Mouse (Mus musculus): ENCODE measurements at regions not wholly inside any gene's neighbourhood (a gene's known extent, or its start where the extent isn't known, plus 50 kb on each side); places are given as distances from the start of the nearest gene placed in this dataset.

DNA sequence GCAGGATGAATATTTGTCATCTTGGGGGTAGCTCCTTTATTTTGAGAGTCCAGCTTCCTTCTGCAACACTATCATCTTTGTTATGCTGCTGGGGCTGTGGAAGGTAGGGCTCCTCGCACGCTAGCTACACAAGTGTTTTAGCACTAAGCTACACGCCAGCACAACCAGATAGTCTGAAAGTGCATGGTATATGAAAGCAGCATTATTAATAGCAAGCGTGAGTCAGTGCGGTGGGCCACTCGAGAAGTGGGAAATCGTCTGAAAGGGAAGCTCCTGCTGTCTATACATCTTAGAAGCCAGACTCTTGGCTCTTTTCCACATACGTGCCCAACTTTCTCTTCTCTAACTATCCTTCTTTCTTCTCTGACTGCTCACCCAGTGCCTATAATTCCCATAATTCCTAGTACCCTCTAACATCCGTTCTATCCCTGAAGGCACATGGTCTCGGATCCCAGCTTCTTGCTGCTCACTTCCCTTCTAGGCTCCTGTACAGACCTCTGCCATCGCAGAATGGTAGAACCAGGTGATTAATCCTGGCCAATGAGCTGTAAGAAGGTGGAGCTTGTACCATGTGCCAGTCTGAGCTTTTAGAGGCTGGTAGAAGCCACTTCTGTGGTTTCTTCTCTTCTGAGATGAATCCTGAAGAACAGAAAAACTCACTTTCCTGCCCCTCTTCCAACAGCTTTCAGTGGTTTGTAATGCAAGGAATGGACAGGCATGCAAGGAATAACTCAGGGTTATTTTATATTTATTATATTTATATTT lies 55.5 kb downstream of the E030025P04Rik start:
- DNase-seq, result no peak

DNA sequence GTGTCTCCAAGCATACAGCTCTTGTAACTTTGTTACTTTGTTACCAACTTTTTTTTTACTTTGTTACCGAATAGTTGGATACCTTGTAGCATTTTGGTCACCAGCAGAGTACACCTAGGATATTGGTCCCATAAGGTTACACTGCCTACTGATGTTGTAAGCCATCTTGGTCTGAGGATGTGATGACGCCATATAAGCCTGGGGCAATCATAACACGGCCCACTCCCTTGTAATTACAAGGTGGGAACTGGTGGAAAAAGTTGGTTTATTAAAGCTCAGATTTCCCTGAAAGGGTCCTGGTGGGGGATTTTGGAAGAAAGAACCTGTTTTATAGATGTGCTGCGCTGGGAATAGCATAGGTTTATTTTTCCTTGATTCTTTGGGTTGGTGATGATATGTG lies 62.2 kb downstream of the E030025P04Rik start:
- DNase-seq, result no peak

DNA sequence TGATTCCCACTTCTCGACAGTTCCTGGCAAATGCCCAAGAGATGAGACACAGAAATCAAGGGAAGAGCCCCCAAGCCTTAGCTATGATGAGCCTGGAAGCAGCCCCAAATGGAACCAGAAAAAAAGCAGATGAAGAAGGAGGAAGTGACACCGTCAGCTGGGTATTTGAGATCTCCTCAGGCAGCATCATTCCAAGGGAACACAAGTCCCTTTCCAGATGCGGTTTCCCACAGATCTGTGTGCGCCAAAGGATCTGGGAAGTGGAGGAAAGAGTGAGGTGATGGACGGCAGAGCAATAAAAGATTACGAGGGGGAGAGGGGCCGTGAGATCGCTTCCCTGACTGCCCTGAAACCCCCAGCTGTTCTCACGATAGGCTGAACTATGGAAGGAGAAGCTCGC lies 62.7 kb downstream of the E030025P04Rik start:
- no peak for DNase-seq

DNA sequence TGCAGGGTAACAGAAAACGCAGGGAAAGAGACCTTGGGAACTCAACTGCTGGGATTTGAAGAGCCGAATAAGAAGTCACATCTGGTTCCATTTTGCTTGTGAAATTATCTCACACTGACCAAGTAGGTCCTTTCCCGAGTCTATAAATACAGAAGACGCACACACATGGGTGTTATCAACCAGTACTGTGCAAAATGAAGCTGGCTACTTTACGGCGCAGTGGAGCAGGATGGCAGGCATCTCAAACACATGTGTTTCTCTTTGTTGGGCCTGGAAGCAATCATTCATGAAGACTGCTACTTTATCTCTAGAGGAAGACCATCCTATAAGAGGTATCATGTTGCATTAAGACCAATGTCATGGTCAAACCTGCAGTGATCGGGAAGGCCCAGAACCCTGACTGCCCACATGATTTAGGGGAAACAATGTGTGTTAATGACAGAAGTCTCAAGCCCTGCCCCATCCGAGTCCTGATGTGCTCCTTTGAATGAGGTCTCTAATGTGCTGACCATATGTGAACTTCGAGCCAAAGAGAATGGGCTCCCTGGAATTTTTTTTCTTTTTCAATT lies 63.2 kb downstream of the E030025P04Rik start:
- no peak for DNase-seq

DNA sequence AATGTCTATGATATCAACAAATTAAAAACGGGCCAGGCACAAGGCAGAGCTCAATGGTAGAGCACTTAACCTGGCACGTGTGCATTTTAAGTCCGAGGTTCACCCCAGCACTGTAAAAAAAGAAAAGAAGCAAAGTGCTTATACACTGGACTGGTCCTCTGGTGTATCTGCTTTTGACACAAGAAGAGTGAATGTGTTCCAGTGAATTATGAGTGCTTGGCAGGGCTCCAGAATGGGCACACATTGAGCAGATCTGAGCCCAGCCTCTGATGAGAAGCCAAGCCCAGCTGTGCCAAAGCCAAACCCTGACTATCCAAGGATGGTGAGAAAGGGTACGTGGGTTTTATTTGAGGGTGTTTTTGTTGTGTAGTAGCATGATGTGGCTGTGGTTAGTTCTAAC lies 64.7 kb downstream of the E030025P04Rik start:
- peak; percentile 54 for DNase-seq

DNA sequence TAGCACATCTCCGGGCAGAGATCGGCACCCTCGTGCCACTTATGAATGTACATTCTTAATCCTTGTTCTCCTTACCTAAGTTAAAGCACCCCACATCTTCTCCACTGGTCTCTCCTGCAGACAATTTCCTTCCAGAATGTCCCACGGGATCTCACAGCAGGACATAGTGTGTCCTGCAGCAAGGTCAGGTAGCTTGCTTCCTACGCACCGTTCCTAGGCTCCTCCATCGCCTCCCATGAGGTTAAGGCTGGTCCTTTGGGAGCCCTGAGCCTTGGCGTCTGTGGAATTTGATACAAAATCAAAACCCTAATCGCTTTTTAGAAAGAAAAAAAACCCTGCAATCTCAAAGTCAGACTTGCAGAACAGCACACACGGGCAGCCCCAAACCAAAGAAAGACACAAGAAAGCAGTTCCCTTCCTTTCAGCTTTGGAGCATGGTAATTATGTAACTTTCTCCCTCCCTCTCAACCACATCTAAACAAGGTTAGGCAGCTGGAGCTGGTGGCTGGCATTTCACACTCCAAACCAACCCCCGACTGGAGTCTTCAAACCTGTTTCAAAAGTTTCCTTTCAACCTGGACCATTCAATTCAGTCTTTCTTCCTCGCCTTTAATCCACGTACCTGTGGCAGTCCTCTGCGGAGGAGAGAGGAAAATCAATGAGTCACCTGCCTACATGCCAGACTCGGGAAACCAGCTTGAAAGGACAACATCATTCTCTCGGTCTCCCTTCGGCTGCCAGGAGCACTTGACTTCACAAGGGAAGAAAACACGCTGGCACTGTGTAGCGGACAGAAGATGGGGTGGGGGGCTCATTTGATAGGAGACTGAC lies 67.4 kb downstream of the E030025P04Rik start:
- no peak for DNase-seq

DNA sequence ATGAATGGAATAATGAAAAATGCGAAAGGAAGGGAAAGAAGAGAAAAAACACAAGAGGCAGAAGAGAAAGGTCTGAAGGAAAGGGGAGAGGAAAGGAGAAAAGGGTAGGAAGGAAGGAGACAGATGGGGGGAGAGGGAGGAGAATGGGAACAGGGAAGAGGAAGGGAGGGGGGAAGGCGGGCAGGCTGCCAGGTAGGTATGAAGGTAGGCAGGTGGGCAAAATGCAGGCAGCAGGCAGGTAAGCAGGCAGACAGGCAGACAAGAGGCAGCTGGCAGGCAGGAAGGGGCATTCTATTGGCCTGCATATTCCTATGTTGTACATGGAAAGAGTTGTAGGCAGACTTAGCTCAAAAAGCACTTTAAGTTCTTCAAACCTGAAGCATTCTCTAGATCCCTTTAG lies 72.8 kb downstream of the E030025P04Rik start:
- no peak for DNase-seq

DNA sequence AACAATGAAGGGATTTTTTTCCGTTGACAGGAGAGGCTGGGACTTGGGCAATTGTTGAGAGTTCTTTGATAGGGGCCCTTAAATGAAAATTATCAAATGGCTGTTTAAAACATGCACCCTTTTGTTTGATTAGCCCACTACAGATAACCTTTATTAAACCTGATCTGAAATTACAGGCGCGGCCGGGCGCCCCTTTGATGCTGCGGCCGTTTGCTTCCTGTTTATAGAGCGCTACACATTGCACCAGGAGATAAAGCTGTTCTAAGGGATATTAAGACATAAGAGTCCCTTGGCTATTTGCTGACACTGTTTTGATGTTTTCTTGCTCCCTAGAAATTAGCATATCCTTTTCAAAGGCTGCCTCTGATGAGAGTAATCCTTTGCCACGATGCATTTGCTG lies 73.8 kb downstream of the E030025P04Rik start:
- DNase-seq, result no peak

DNA sequence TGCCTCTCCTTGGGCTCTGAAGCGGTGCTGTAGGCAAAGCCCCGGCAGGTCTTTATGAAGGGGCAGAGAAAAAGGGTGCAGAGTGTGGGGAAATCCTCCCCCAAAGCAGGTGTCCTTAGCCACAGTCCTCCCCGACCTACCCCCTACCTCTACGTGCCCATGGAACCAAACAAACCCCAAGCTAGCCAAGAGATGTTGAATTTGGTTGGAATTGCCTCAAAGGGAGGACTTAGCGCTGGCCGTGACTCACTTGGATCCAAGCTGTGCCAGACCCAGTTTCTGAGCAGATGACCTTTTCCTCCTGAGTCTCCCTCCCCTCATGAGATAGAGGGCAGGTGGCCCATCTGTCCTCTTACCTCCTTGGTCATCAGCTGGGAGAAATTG lies 74.9 kb downstream of the E030025P04Rik start:
- peak; percentile 64 for DNase-seq

DNA sequence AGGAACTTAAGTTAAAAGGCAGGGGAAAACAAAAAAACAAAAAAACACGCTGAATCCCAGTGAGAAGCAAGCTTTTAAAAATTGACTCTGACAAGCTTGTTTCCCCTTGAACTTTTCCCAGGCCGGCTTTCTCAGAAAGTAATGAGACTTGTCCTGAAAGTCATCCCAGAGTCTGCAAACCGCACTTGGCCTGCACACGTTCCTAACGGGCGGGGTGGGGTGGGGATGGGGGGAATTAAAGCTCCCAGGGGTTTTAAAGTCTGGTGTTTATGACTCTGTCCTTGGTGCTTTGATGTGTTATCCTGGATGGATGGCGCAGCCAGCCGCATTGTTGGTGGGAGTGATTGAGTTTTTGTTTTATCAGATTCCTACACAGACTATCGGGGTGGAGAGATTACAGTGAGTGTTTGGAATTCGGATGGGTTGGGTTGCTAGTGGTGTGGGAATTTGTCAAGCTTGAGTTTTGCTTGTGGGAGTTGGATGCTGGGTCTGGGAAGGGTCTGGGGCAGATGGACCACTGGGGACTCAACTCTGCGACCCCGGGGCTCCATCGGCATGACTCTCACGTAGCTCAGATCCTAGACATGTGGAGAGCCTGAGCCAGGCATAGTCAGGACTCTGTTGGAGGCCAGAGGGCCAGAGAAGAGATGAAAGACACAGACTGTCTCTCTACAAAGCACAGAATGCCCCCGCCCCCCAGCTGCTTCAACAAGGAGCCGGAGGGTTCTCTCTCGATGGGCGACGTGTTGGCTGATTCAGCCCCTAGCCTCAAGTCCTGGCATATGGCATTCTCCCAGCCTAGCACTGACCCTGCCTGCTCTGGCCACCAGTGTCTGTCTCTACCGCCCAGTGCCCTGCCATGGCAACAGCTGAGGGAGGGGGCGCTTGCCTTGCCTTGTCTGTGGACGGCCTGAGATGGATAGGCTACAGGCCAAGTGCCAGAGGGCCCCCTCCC lies 75.5 kb downstream of the E030025P04Rik start:
- peak; percentile 35 for DNase-seq

DNA sequence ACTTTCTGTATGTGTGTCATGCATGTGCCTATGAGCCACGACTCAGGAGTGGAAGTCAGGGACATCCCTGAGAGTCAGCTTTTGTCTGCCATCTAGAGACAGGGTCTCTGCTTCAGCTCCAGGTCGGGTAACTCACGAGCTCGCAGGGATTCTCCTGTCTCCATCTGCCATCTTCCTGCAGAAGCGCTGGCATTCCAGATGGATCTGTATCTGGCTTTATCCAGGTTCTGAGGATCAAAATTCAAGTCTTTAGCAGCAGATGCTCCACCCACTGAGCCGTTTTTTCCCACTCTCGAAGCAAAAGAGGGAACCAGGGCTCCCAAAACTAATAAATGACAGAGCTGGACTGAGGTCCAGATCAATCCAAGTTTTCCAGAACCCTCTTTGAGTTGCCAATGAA lies 76.4 kb downstream of the E030025P04Rik start:
- DNase-seq, result no peak

DNA sequence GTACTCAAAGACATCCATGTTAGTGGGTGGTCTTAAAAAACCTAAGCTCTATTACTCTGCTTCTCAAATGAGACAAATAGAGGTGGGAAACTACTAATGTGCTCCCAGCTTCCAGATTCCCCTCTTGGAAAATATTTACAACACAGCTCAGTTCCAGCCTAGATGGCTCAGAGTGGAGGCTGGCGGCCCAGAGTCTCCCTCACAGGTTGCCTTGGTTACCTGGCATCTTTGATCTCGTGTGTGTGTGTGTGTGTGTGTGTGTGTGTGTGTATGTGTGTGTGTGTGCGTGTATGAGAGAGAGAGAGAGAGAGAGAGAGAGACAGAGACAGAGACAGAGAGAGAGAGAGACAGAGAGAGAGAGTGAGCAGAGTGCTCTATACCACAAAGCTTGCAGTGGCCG lies 82.2 kb downstream of the E030025P04Rik start:
- no peak for DNase-seq

DNA sequence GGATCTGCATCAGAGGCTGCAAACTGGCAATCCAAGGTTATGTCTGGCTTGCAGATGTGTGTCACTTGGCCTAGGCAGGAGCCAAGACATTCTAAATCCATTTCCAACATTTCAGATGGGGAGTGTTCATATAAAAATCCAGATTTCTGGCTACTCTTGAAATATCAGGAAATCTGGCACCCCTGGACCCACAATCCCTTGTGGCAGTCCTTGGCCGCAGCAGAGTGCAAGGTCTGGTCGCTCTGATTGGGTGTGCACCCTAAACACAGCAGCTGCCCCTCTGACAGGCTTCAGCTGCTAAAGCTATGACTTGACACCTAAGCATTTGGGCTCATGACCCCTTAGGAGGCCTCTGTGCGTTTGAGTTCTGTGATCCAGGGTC lies 83.7 kb downstream of the E030025P04Rik start:
- DNase-seq, result no peak

DNA sequence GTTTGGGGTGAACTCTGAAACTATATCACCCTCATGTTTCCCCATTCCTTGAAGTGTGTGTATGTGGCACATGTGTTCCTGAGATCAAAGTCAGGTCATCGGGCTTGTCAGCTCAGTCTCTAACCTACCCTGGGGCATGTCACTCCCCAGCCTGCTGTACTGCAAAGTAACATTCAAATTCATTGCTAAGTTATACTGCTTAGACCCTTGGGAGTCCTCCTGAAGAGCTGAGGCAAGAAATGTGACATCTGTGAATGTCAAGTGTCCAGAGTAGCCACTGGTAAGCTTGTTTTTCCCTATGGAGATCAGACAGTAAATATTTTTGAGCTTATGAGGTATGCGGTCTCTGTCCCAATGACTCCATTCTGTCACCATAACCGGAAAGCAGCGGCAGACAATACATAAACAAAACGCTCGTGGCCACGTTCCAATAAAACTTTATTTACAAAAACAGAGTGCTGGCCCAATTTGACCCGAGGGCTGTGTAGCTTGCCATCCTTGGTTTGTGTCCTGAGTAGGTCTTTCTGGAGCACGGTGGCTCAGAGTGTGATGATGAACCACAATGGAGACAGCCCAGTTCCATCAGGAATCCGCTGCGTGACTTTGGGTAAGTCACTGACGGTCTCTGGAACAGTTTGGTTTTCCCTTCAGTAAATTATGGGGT lies 84.2 kb downstream of the E030025P04Rik start:
- no peak for DNase-seq

DNA sequence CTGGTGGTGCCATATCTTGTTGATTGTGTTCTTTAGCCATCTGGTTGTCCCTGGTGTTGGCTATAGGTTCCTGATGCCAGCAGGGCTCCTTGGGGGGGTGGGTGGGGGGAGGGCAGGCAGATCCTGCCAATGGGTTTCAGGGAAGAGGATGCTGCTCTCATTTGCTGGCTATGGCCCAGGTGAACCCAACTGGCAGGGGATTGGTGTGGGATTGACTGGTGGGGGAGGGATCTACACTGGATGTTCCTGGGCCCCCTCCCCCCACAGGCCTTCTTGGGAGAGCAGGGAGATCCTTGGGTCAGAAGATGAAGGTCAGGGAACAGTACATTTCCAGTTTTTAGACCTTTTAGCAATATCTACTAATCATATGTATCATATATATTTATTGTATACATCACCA lies 86.1 kb downstream of the E030025P04Rik start:
- no peak for DNase-seq

DNA sequence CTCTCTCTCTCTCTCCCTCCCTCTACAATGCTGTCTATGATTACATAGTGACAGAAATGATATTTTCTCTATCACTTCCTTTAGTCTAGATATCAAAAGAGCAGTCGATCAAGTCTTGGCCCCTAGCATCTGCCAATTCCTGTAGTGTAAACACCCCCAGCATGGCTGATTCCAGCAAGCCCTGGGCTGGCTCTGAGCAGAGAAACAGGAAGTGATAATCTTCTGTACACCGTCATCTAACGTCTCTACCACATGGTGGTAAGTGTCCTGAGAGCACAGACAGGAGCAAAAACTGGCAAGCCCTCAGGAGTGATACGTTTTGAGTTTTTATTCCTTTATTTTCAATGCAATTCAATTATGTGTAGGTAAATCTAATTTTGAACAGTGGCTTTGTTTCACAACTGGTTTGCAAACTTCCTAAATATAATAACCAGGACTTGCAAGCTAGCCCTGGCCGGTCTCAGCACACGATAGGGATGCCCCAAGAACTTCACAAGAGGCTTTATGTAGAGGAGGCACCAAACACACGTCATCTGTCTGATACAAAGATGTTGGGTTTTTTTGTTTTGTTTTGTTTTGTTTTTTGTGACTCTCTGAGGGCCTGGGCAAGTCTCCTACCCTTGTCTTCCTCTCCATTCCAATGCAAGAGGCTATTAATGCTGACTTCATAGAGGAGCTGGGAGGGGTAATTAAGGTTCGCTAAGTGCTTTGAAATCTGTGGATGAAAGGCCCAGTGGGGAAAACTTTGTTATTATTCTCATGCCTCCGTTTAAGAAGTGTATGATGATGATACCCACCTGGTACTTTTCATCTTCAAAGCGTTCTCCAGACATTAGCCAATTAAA lies 95.7 kb downstream of the E030025P04Rik start:
- DNase-seq, result no peak

DNA sequence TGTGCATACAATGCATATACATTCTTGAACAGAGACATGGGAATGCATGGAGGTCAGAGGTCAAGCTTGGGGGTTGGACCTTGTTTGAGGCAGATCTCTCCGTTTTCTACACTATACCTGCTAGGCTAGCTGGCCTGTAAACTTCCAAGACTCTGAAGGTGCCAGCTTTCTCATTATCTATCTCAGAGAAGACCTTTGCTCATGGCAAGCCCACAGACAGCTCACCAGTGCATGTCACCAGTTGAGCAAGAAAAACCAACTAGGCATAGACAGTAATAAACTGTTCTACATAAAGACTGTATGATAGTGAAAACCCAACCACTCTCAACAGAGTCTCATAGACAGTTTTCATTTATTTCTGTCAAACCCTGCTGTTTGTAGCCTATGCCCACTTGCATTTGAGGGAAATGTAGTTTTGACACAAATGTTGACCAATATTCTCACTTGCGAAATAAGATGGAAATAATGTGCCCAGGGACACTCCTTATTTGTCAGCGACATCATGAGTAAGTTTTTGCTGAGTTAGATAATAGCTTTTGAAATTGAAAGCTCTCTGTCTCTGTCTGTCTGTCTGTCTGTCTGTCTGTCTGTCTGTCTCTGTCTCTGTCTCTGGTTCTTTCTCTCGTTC lies 96.6 kb downstream of the E030025P04Rik start:
- no peak for DNase-seq

DNA sequence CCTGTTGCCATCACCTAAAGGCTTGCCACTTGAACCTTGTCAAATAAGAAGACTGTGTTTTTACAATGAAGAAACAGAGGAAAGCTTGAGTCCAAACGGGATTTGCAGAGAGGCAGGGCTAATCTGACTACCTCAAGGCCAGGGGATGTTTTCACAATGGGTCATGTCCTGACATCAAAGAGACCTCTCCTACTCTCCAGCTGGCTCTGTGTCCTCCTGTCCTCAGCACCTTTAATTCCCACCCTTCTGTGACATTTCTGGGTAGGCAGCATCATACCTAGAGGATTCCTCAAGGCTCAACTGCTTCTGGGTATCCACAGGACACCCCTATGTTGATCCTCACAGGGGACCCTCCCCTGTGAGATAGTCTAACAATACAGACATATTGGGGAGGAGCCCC lies 97.7 kb downstream of the E030025P04Rik start:
- no peak for DNase-seq

DNA sequence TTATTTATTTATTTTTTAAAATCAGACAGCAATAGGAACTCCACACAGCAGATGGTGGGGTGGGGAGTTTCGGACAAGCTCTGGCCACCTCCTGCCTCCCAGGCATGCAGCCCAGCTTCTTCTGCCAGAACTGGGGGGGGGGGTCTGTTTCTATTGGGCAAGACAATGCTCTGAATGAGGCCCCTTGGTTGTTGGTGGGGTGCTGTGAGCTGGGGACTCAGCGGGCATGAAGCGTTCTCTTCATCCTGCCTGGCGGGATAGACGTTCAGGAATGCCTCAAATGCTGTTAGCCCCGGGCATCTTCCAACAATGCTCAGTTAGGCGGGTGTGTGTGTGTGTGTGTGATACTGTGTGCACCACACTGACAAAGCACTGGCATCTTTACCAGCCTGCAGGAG lies 103.7 kb downstream of the E030025P04Rik start:
- no peak for DNase-seq

DNA sequence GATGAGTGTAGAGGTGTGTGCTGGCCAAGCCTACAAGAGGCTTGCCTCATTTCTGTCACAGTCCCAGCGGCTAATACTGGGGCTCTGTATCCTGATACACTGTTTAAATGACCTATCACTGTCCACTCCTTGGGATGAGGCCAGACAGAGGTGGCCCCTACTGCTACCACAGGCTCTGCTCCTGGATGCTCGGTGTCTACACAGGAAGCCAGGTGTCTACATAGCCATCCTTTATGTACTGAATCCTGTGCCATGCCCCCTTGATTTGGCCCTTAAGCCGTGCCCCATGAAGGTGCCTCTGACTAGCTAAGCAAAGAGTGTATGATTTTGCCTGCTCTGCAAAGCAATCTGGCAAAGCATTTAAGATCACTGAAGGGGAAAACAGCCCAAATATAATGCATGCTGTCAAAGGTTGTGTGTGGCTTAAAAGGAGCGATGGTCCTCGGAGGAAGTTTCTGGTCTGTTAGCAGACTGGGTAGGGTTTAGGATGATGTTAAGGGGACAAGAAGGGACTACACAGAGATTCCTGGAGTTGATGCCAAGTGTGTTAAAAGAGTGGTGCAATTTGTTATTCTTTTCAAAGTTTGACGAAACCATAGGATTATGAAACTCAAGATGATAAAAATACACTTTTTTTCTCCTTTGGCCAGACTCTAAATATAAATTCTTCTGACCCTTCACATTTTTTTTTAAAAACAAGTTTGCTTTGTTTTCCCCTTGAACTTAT lies 104.2 kb downstream of the E030025P04Rik start:
- no peak for DNase-seq
